Mouse (Mus musculus): ENCODE measurements around the gene Col18a1.

- TF ChIP-seq CTCF (IDR thresholded peaks at IDR 0.05; ENCODE audit: low read depth) (no peak), EP300 (IDR thresholded peaks at IDR 0.05; ENCODE audit: low read depth) (no peak)
These were observed 109.6 kb downstream of the Col18a1 start for GRCm38 (mm10) chr10:77056768-77057167.

Data from liver, postnatal 0 days (tissue).